Mouse (Mus musculus): Measurements from ENCODE around the gene Dkk2. TPM values are rescaled to one million over a fixed set of nuclear protein-coding genes. Genes with fewer than 3 reads are reported as not detected.
A peak's percentile ranks its signal among the peaks of the same experiment; 100 is the strongest.

Gene Dkk2
- total and polyA plus RNA-seq, 2 experiments from 2014 or later: 1.2 to 2.4 TPM

- H3K36me3 ChIP-seq (ENCODE audit: insufficient read depth): no peaks in the 10 kb centered on the region
- whole genome bisulfite sequencing: 28% methylated on average over 11 of the region's 11 CpGs
- ATAC-seq (peak; percentile 78), DNase-seq (peak; percentile 45)
- 0 out of 2 replicates have a peak overlapping the region, but pooled peaks have one; percentile 23 for H3K4me2 ChIP-seq (ENCODE audit: low read depth)
- H3K4me1 ChIP-seq (ENCODE audit: insufficient read depth): no peaks in the 10 kb centered on the region
- no peak overlapping the region for H3K27ac ChIP-seq (ENCODE audit: low read depth, low read length)
- H3K4me3 ChIP-seq (ENCODE audit: low read depth, low read length): no peak overlapping the region
- no peaks in the 10 kb centered on the region for H3K9me3 ChIP-seq (ENCODE audit: low read length)
- H3K27me3 ChIP-seq (ENCODE audit: insufficient read depth, low read length): peaks cover 7% of the 10 kb centered on the region; the same call in 1 of the 2 replicates
- H3K9ac ChIP-seq: no peak overlapping the region
- TF ChIP-seq CTCF (IDR thresholded peaks at IDR 0.05; ENCODE audit: low read depth): no peak
Observed at GRCm38 (mm10) chr3:132137802-132138378, 52.8 kb downstream of the Dkk2 start.

GRCm38 (mm10) chr3:132141031-132141430 lies 55.9 kb downstream of the Dkk2 start:
- ATAC-seq: no peak
- no peak overlapping the region for H3K27ac ChIP-seq (ENCODE audit: low read depth, low read length)
- H3K9me3 ChIP-seq (ENCODE audit: low read length): no peaks in the 10 kb centered on the region
- 90% methylated on average over 4 of the region's 4 CpGs for WGBS
- no peak overlapping the region for H3K9ac ChIP-seq
- peaks cover 7% of the 10 kb centered on the region; the same call in 1 of the 2 replicates for H3K27me3 ChIP-seq (ENCODE audit: insufficient read depth, low read length)
- H3K4me3 ChIP-seq (ENCODE audit: low read depth, low read length): no peak overlapping the region
- TF ChIP-seq CTCF (IDR thresholded peaks at IDR 0.05; ENCODE audit: low read depth): no peak
- DNase-seq: no peak
- H3K4me1 ChIP-seq (ENCODE audit: insufficient read depth): no peaks in the 10 kb centered on the region
- H3K4me2 ChIP-seq (ENCODE audit: low read depth): no peak overlapping the region
- H3K36me3 ChIP-seq (ENCODE audit: insufficient read depth): no peaks in the 10 kb centered on the region

GRCm38 (mm10) chr3:132149446-132150025 lies 64.4 kb downstream of the Dkk2 start:
- no peaks in the 10 kb centered on the region for H3K9me3 ChIP-seq (ENCODE audit: low read length)
- ATAC-seq (no peak), DNase-seq (peak; percentile 39)
- H3K36me3 ChIP-seq (ENCODE audit: insufficient read depth): no peaks in the 10 kb centered on the region
- no peaks in the 10 kb centered on the region for H3K27me3 ChIP-seq (ENCODE audit: insufficient read depth, low read length)
- TF ChIP-seq CTCF (IDR thresholded peaks at IDR 0.05; ENCODE audit: low read depth): no peak
- H3K4me1 ChIP-seq (ENCODE audit: insufficient read depth): no peaks in the 10 kb centered on the region
- H3K4me3 ChIP-seq (ENCODE audit: low read depth, low read length): no peak overlapping the region
- H3K27ac ChIP-seq (ENCODE audit: low read depth, low read length): no peak overlapping the region
- no peak overlapping the region for H3K9ac ChIP-seq
- no peak overlapping the region for H3K4me2 ChIP-seq (ENCODE audit: low read depth)
- 40% methylated on average over 6 of the region's 6 CpGs for WGBS

- TF ChIP-seq CTCF (IDR thresholded peaks at IDR 0.05; ENCODE audit: low read depth): no peak
- Histone ChIP-seq H3K27me3 (ENCODE audit: insufficient read depth, low read length) (no peaks in the 10 kb centered on the region), H3K9me3 (ENCODE audit: low read length) (no peaks in the 10 kb centered on the region), H3K4me1 (ENCODE audit: insufficient read depth) (no peaks in the 10 kb centered on the region), H3K9ac (no peak overlapping the region), H3K36me3 (ENCODE audit: insufficient read depth) (no peaks in the 10 kb centered on the region), H3K4me3 (ENCODE audit: low read depth, low read length) (no peak overlapping the region), H3K4me2 (ENCODE audit: low read depth) (no peak overlapping the region), H3K27ac (ENCODE audit: low read depth, low read length) (no peak overlapping the region)
- no peak for ATAC-seq
- no peak for DNase-seq
- 87% methylated on average over 2 of the region's 2 CpGs for WGBS
Observed at GRCm38 (mm10) chr3:132158817-132159216, 73.7 kb downstream of the Dkk2 start.

GRCm38 (mm10) chr3:132168911-132169310 lies 83.8 kb downstream of the Dkk2 start:
- Histone ChIP-seq H3K27ac (ENCODE audit: low read depth, low read length) (no peak overlapping the region), H3K27me3 (ENCODE audit: insufficient read depth, low read length) (no peaks in the 10 kb centered on the region), H3K36me3 (ENCODE audit: insufficient read depth) (no peaks in the 10 kb centered on the region), H3K9ac (no peak overlapping the region), H3K9me3 (ENCODE audit: low read length) (no peaks in the 10 kb centered on the region), H3K4me2 (ENCODE audit: low read depth) (no peak overlapping the region), H3K4me3 (ENCODE audit: low read depth, low read length) (no peak overlapping the region), H3K4me1 (ENCODE audit: insufficient read depth) (no peaks in the 10 kb centered on the region)
- WGBS: 77% methylated on average over 3 of the region's 3 CpGs
- no peak for ATAC-seq
- DNase-seq: no peak
- no peak for TF ChIP-seq CTCF (IDR thresholded peaks at IDR 0.05; ENCODE audit: low read depth)

- 88% methylated on average over 12 of the region's 12 CpGs for WGBS
- TF ChIP-seq CTCF (IDR thresholded peaks at IDR 0.05; ENCODE audit: low read depth): no peak
- no peak overlapping the region for H3K27ac ChIP-seq (ENCODE audit: low read depth, low read length)
- no peaks in the 10 kb centered on the region for H3K36me3 ChIP-seq (ENCODE audit: insufficient read depth)
- H3K9me3 ChIP-seq (ENCODE audit: low read length): no peaks in the 10 kb centered on the region
- no peak overlapping the region for H3K4me3 ChIP-seq (ENCODE audit: low read depth, low read length)
- H3K4me1 ChIP-seq (ENCODE audit: insufficient read depth): no peaks in the 10 kb centered on the region
- no peak overlapping the region for H3K9ac ChIP-seq
- DNase-seq (no peak), ATAC-seq (no peak)
- H3K27me3 ChIP-seq (ENCODE audit: insufficient read depth, low read length): no peaks in the 10 kb centered on the region
- no peak overlapping the region for H3K4me2 ChIP-seq (ENCODE audit: low read depth)
Observed at GRCm38 (mm10) chr3:132186888-132187552, 101.9 kb downstream of the Dkk2 start.

- Histone ChIP-seq H3K36me3 (ENCODE audit: insufficient read depth) (no peaks in the 10 kb centered on the region), H3K4me3 (ENCODE audit: low read depth, low read length) (no peak overlapping the region), H3K4me2 (ENCODE audit: low read depth) (no peak overlapping the region), H3K9me3 (ENCODE audit: low read length) (no peaks in the 10 kb centered on the region), H3K4me1 (ENCODE audit: insufficient read depth) (no peaks in the 10 kb centered on the region), H3K9ac (no peak overlapping the region), H3K27ac (ENCODE audit: low read depth, low read length) (no peak overlapping the region), H3K27me3 (ENCODE audit: insufficient read depth, low read length) (no peaks in the 10 kb centered on the region)
- no peak for TF ChIP-seq CTCF (IDR thresholded peaks at IDR 0.05; ENCODE audit: low read depth)
- WGBS: 41% methylated on average over 4 of the region's 4 CpGs
- DNase-seq: peak; percentile 2
- no peak for ATAC-seq
Observed at GRCm38 (mm10) chr3:132201950-132202349, 116.9 kb downstream of the Dkk2 start.

All from forebrain, postnatal 0 days (tissue).